Mouse (Mus musculus) liver, embryonic 13.5 days (tissue): ENCODE measurements around the gene Cdnf. TPM values are rescaled to one million over a fixed set of nuclear protein-coding genes. Genes with fewer than 3 reads are reported as not detected.
A peak's percentile ranks its signal among the peaks of the same experiment; 100 is the strongest.

Source experiments
- ATAC-seq: fragments of 200-750 bp; cut with Nextera tagmentation; 2 replicates; pipeline ENCODE4 v1.8.0; 2017; ENCODE audit warnings: low read depth, mild to moderate bottlenecking, moderate number of reproducible peaks, moderate library complexity
- DNase-seq: peaks from one replicate; pipeline ENCODE4 v3.0.0; 2022
- H3K27ac ChIP-seq: fragments of 300-500 bp; sonication (generic); 2 replicates; pipeline ENCODE4 v1.5.1; 2015; ENCODE audit warnings: moderate library complexity, mild to moderate bottlenecking, inconsistent platforms
- H3K27me3 ChIP-seq: fragments of 300-500 bp; sonication (generic); 2 replicates; pipeline ENCODE4 v1.6.1; 2015; ENCODE audit warnings: mild to moderate bottlenecking, inconsistent platforms
- H3K36me3 ChIP-seq: fragments of 300-500 bp; sonication (generic); 2 replicates; pipeline ENCODE4 v1.6.1; 2015; ENCODE audit warnings: mild to moderate bottlenecking, inconsistent platforms
- H3K4me1 ChIP-seq: fragments of 300-500 bp; sonication (generic); replicated peaks from 2 replicates; pipeline ENCODE4 v1.6.1; 2015; ENCODE audit warnings: inconsistent platforms
- H3K4me2 ChIP-seq: fragments of 300-500 bp; sonication (generic); 2 replicates; pipeline ENCODE4 v1.6.1; 2015; ENCODE audit warnings: inconsistent platforms, mild to moderate bottlenecking, moderate library complexity
- H3K4me3 ChIP-seq: fragments of 300-500 bp; sonication (generic); replicated peaks from 2 replicates; pipeline ENCODE4 v1.5.1; 2015; ENCODE audit warnings: mild to moderate bottlenecking, inconsistent platforms
- H3K9ac ChIP-seq: fragments of 300-500 bp; sonication (generic); 2 replicates; pipeline ENCODE4 v1.6.1; 2015; ENCODE audit warnings: mild to moderate bottlenecking, inconsistent platforms
- H3K9me3 ChIP-seq: fragments of 300-500 bp; sonication (generic); replicated peaks from 2 replicates; pipeline ENCODE4 v1.6.1; 2016; ENCODE audit warnings: inconsistent platforms
- WGBS: fragments of 180-500 bp; shearing (Covaris S2); methylation state at CpG from one replicate; pipeline ENCODE4 v1.1.7; 2015; ENCODE audit not compliant: insufficient replicate concordance; 5-methylcytosine and 5-hydroxymethylcytosine counted together
- polyA plus RNA-seq: library from polyadenylated mRNA; unstranded; fragments of >200 nt; fragmentation: Nextera tagmentation; extraction: Ambion mirVana; gene quantifications from 2 replicates; pipeline ENCODE4 v1.2.1, GENCODE M21; 2015

Cdnf gene
- polyA plus RNA-seq, 1 experiment from 2014 or later = 0.12 TPM

- no peaks in the 10 kb centered on the region for H3K36me3 ChIP-seq
- 56% methylated on average over 4 of the region's 4 CpGs for WGBS
- no peak overlapping the region for H3K9ac ChIP-seq
- H3K4me3 ChIP-seq = no peak overlapping the region
- no peak for DNase-seq
- H3K4me1 ChIP-seq = no peaks in the 10 kb centered on the region
- H3K4me2 ChIP-seq = no peak overlapping the region
- no peaks in the 10 kb centered on the region for H3K27me3 ChIP-seq
- no peak for ATAC-seq
- no peaks in the 10 kb centered on the region for H3K9me3 ChIP-seq
- H3K27ac ChIP-seq = no peak overlapping the region
Measured at GRCm38 (mm10) chr2:3522558-3522957, 9.7 kb downstream of the Cdnf start.

GRCm38 (mm10) chr2:3526288-3526687 lies 13.5 kb downstream of the Cdnf start:
- Histone ChIP-seq H3K4me1 (no peaks in the 10 kb centered on the region), H3K9me3 (no peaks in the 10 kb centered on the region), H3K36me3 (no peaks in the 10 kb centered on the region), H3K9ac (no peak overlapping the region), H3K4me2 (no peak overlapping the region), H3K4me3 (no peak overlapping the region), H3K27ac (no peak overlapping the region), H3K27me3 (no peaks in the 10 kb centered on the region)
- WGBS = 48% methylated on average over 6 of the region's 6 CpGs
- ATAC-seq = no peak
- DNase-seq = no peak

- WGBS = 47% methylated on average over 9 of the region's 9 CpGs
- H3K4me1 ChIP-seq = peaks cover 9% of the 10 kb centered on the region; the same call in 1 of the 2 replicates
- ATAC-seq (no peak), DNase-seq (no peak)
- no peak overlapping the region for H3K4me2 ChIP-seq
- no peak overlapping the region for H3K27ac ChIP-seq
- no peaks in the 10 kb centered on the region; the same call in 1 of the 2 replicates for H3K27me3 ChIP-seq
- no peaks in the 10 kb centered on the region for H3K9me3 ChIP-seq
- H3K9ac ChIP-seq = no peak overlapping the region
- H3K4me3 ChIP-seq = no peak overlapping the region
- H3K36me3 ChIP-seq = no peaks in the 10 kb centered on the region
Measured at GRCm38 (mm10) chr2:3541307-3542079, 28.7 kb downstream of the Cdnf start.

- no peak for DNase-seq
- no peaks in the 10 kb centered on the region for H3K36me3 ChIP-seq
- H3K27me3 ChIP-seq = no peaks in the 10 kb centered on the region; the same call in 1 of the 2 replicates
- no peak overlapping the region for H3K27ac ChIP-seq
- 37% methylated on average over 2 of the region's 2 CpGs for WGBS
- ATAC-seq = peak; percentile 54; the same call in 1 of the 2 replicates
- H3K4me3 ChIP-seq = no peak overlapping the region
- H3K9ac ChIP-seq = no peak overlapping the region
- H3K4me2 ChIP-seq = no peak overlapping the region
- H3K4me1 ChIP-seq = peaks cover 9% of the 10 kb centered on the region; the same call in 1 of the 2 replicates
- no peaks in the 10 kb centered on the region for H3K9me3 ChIP-seq
Measured at GRCm38 (mm10) chr2:3546055-3546454, 33.2 kb downstream of the Cdnf start.

- ATAC-seq = no peak
- 5% methylated on average over 4 of the region's 4 CpGs for WGBS
Measured at GRCm38 (mm10) chr2:3546588-3546987, 33.8 kb downstream of the Cdnf start.

GRCm38 (mm10) chr2:3570186-3570585 lies 57.4 kb downstream of the Cdnf start, which contains the start of gene Fam107b:
TSS of gene Fam107b (plus strand) at chr2:3570488.
- WGBS = 71% methylated on average over 12 of the region's 12 CpGs
- DNase-seq (no peak), ATAC-seq (no peak)
- no peaks in the 10 kb centered on the region for H3K36me3 ChIP-seq
- H3K9me3 ChIP-seq = no peaks in the 10 kb centered on the region
- no peak within 1 kb of the TSS for H3K9ac ChIP-seq
- no peak within 1 kb of the TSS for H3K4me2 ChIP-seq
- H3K4me3 ChIP-seq = no peak within 1 kb of the TSS
- H3K27me3 ChIP-seq = no peaks in the 10 kb centered on the region
- no peak within 1 kb of the TSS for H3K27ac ChIP-seq
- no peaks in the 10 kb centered on the region for H3K4me1 ChIP-seq

More at GRCm38 (mm10) chr2:3546588-3546987, 33.8 kb downstream of the Cdnf start:
- DNase-seq = no peak
- H3K9ac ChIP-seq = no peak overlapping the region
- no peaks in the 10 kb centered on the region; the same call in 1 of the 2 replicates for H3K27me3 ChIP-seq
- no peak overlapping the region for H3K4me2 ChIP-seq
- no peaks in the 10 kb centered on the region for H3K9me3 ChIP-seq
- no peak overlapping the region for H3K4me3 ChIP-seq
- H3K36me3 ChIP-seq = no peaks in the 10 kb centered on the region
- H3K27ac ChIP-seq = no peak overlapping the region
- peaks cover 9% of the 10 kb centered on the region; the same call in 1 of the 2 replicates for H3K4me1 ChIP-seq

- Histone ChIP-seq H3K27me3 (no peaks in the 10 kb centered on the region), H3K4me1 (no peaks in the 10 kb centered on the region), H3K27ac (no peak overlapping the region), H3K4me3 (no peak overlapping the region), H3K9me3 (no peaks in the 10 kb centered on the region), H3K36me3 (no peaks in the 10 kb centered on the region), H3K9ac (no peak overlapping the region), H3K4me2 (no peak overlapping the region)
- DNase-seq (no peak), ATAC-seq (no peak)
- whole genome bisulfite sequencing = 72% methylated on average over 11 of the region's 11 CpGs
Measured at GRCm38 (mm10) chr2:3570606-3571005, 57.8 kb downstream of the Cdnf start.

GRCm38 (mm10) chr2:3573883-3574282 lies 61.1 kb downstream of the Cdnf start:
- no peak overlapping the region for H3K9ac ChIP-seq
- H3K4me1 ChIP-seq = no peaks in the 10 kb centered on the region
- no peak for ATAC-seq
- H3K27me3 ChIP-seq = no peaks in the 10 kb centered on the region
- no peaks in the 10 kb centered on the region for H3K9me3 ChIP-seq
- DNase-seq = no peak
- H3K4me2 ChIP-seq = no peak overlapping the region
- H3K36me3 ChIP-seq = no peaks in the 10 kb centered on the region
- WGBS = 36% methylated on average over 7 of the region's 7 CpGs
- no peak overlapping the region for H3K27ac ChIP-seq
- H3K4me3 ChIP-seq = no peak overlapping the region

- ATAC-seq (no peak), DNase-seq (no peak)
- H3K36me3 ChIP-seq = no peaks in the 10 kb centered on the region
- no peak overlapping the region for H3K4me2 ChIP-seq
- H3K4me1 ChIP-seq = no peaks in the 10 kb centered on the region
- H3K27ac ChIP-seq = no peak overlapping the region
- no peaks in the 10 kb centered on the region for H3K27me3 ChIP-seq
- WGBS = 67% methylated on average over 1 of the region's 1 CpGs
- H3K9me3 ChIP-seq = no peaks in the 10 kb centered on the region
- no peak overlapping the region for H3K9ac ChIP-seq
- H3K4me3 ChIP-seq = no peak overlapping the region
Measured at GRCm38 (mm10) chr2:3575140-3575539, 62.3 kb downstream of the Cdnf start.

Other genes with a start within 250 kb of the Cdnf start
- 19.7 and 21.2 TPM in 2 replicates for gene Nmt2, start 228.8 kb upstream of the Cdnf start, polyA plus RNA-seq
- 15.6 and 19.1 TPM in 2 replicates for gene Rpp38, start 180.4 kb upstream of the Cdnf start, polyA plus RNA-seq
- 0.68 and 1.2 TPM in 2 replicates for gene Acbd7, start 176.9 kb upstream of the Cdnf start, polyA plus RNA-seq
- gene Olah, start 115.8 kb upstream of the Cdnf start, polyA plus RNA-seq = not detected in 2 replicates
- not detected in 2 replicates for gene Meig1, start 90.4 kb upstream of the Cdnf start, polyA plus RNA-seq
- gene Dclre1c, start 88.9 kb upstream of the Cdnf start, polyA plus RNA-seq = 5.4 and 5.6 TPM in 2 replicates
- 8.8 and 9.3 TPM in 2 replicates for gene Suv39h2, start 38.0 kb upstream of the Cdnf start, polyA plus RNA-seq
- gene Gm45902, start 240 bp upstream of the Cdnf start, polyA plus RNA-seq = 1.8 and 2.1 TPM in 2 replicates
- 92.3 and 97.3 TPM in 2 replicates for gene Hspa14, start 216 bp upstream of the Cdnf start, polyA plus RNA-seq
- gene Fam107b, start 57.5 kb downstream of the Cdnf start, polyA plus RNA-seq = 13.4 and 21.0 TPM in 2 replicates